Mouse (Mus musculus): ENCODE measurements around the gene Olfr481. TPM values are rescaled to one million over a fixed set of nuclear protein-coding genes. Genes with fewer than 3 reads are reported as not detected.

Gene Olfr481
- not detected in 2 replicates for polyA plus RNA-seq (2012; ENCODE audit: insufficient read depth, insufficient read length, missing spikeins)

GRCm38 (mm10) chr7:108079555-108079954 is at the start of gene Olfr481:
Gene Olfr481 (plus strand): TSS chr7:108079855.
- H3K27ac ChIP-seq (replicated peaks; ENCODE audit: low read depth, low read length): no peak within 1 kb of the TSS
- no peaks in the 10 kb centered on the region for H3K4me1 ChIP-seq (ENCODE audit: control insufficient read depth, insufficient read depth, insufficient read length, low read length)
- no peak within 1 kb of the TSS for H3K4me3 ChIP-seq (ENCODE audit: insufficient read depth, low read depth, low read length)

GRCm38 (mm10) chr7:108033889-108034288 is 45.8 kb upstream of the Olfr481 start, which contains the start of gene Olfr478:
Gene Olfr478 (minus strand): TSS chr7:108033989.
- Histone ChIP-seq H3K4me3 (ENCODE audit: insufficient read depth, low read depth, low read length) (no peak within 1 kb of the TSS), H3K4me1 (ENCODE audit: control insufficient read depth, insufficient read depth, insufficient read length, low read length) (no peaks in the 10 kb centered on the region), H3K27ac (replicated peaks; ENCODE audit: low read depth, low read length) (no peak within 1 kb of the TSS)

- no peak within 1 kb of the TSS for H3K27ac ChIP-seq (replicated peaks; ENCODE audit: low read depth, low read length)
- H3K4me3 ChIP-seq (ENCODE audit: insufficient read depth, low read depth, low read length): no peak within 1 kb of the TSS
- no peaks in the 10 kb centered on the region for H3K4me1 ChIP-seq (ENCODE audit: control insufficient read depth, insufficient read depth, insufficient read length, low read length)
Measured at GRCm38 (mm10) chr7:108050393-108050792, 29.3 kb upstream of the Olfr481 start, which contains the start of gene Olfr479. Gene Olfr479 (plus strand): TSS chr7:108050693.

- H3K4me1 ChIP-seq (ENCODE audit: control insufficient read depth, insufficient read depth, insufficient read length, low read length): no peaks in the 10 kb centered on the region
- H3K4me3 ChIP-seq (ENCODE audit: insufficient read depth, low read depth, low read length): no peak within 1 kb of the TSS
- H3K27ac ChIP-seq (replicated peaks; ENCODE audit: low read depth, low read length): no peak within 1 kb of the TSS
Measured at GRCm38 (mm10) chr7:108067246-108067645, 12.4 kb upstream of the Olfr481 start, which contains the start of gene Olfr480. Gene Olfr480 (minus strand): TSS chr7:108067346.

- no peak within 1 kb of the TSS for H3K27ac ChIP-seq (replicated peaks; ENCODE audit: low read depth, low read length)
- H3K4me3 ChIP-seq (ENCODE audit: insufficient read depth, low read depth, low read length): no peak within 1 kb of the TSS
- H3K4me1 ChIP-seq (ENCODE audit: control insufficient read depth, insufficient read depth, insufficient read length, low read length): no peaks in the 10 kb centered on the region
Measured at GRCm38 (mm10) chr7:108097486-108097885, 17.8 kb downstream of the Olfr481 start, which contains the start of gene Olfr482. Gene Olfr482 (minus strand): TSS chr7:108097586.

- H3K4me1 ChIP-seq (ENCODE audit: control insufficient read depth, insufficient read depth, insufficient read length, low read length): no peaks in the 10 kb centered on the region
- no peak within 1 kb of the TSS for H3K4me3 ChIP-seq (ENCODE audit: insufficient read depth, low read depth, low read length)
- H3K27ac ChIP-seq (replicated peaks; ENCODE audit: low read depth, low read length): no peak within 1 kb of the TSS
Measured at GRCm38 (mm10) chr7:108100549-108100948, 20.9 kb downstream of the Olfr481 start, which contains the start of gene Olfr483. Gene Olfr483 (plus strand): TSS chr7:108100849.

GRCm38 (mm10) chr7:108120681-108121080 is 41.0 kb downstream of the Olfr481 start:
- no peak overlapping the region for H3K4me3 ChIP-seq (ENCODE audit: insufficient read depth, low read depth, low read length)
- no peak overlapping the region for H3K27ac ChIP-seq (replicated peaks; ENCODE audit: low read depth, low read length)
- no peaks in the 10 kb centered on the region for H3K4me1 ChIP-seq (ENCODE audit: control insufficient read depth, insufficient read depth, insufficient read length, low read length)

GRCm38 (mm10) chr7:108121416-108121815 is 41.8 kb downstream of the Olfr481 start:
- H3K4me3 ChIP-seq (ENCODE audit: insufficient read depth, low read depth, low read length): no peak overlapping the region
- H3K27ac ChIP-seq (replicated peaks; ENCODE audit: low read depth, low read length): no peak overlapping the region
- no peaks in the 10 kb centered on the region for H3K4me1 ChIP-seq (ENCODE audit: control insufficient read depth, insufficient read depth, insufficient read length, low read length)

- Histone ChIP-seq H3K27ac (replicated peaks; ENCODE audit: low read depth, low read length) (no peak within 1 kb of the TSS), H3K4me3 (ENCODE audit: insufficient read depth, low read depth, low read length) (no peak within 1 kb of the TSS), H3K4me1 (ENCODE audit: control insufficient read depth, insufficient read depth, insufficient read length, low read length) (no peaks in the 10 kb centered on the region)
Measured at GRCm38 (mm10) chr7:108127349-108127748, 47.7 kb downstream of the Olfr481 start, which contains the start of gene Olfr484. Gene Olfr484 (minus strand): TSS chr7:108127449.

Other genes with a start within 250 kb of the Olfr481 start
- not detected in 2 replicates for gene Olfr470, start 232.4 kb upstream of the Olfr481 start, polyA plus RNA-seq (2012; ENCODE audit: insufficient read depth, insufficient read length, missing spikeins)
- not detected in 2 replicates for gene Olfr472, start 182.0 kb upstream of the Olfr481 start, polyA plus RNA-seq (2012; ENCODE audit: insufficient read depth, insufficient read length, missing spikeins)
- gene Olfr473, start 149.4 kb upstream of the Olfr481 start, polyA plus RNA-seq (2012; ENCODE audit: insufficient read depth, insufficient read length, missing spikeins): not detected in 2 replicates
- gene Olfr474, start 125.2 kb upstream of the Olfr481 start, polyA plus RNA-seq (2012; ENCODE audit: insufficient read depth, insufficient read length, missing spikeins): not detected in 2 replicates
- gene Olfr476, start 115.1 kb upstream of the Olfr481 start, polyA plus RNA-seq (2012; ENCODE audit: insufficient read depth, insufficient read length, missing spikeins): not detected in 2 replicates
- not detected in 2 replicates for gene Olfr477, start 93.2 kb upstream of the Olfr481 start, polyA plus RNA-seq (2012; ENCODE audit: insufficient read depth, insufficient read length, missing spikeins)
- not detected in 2 replicates for gene Olfr478, start 45.9 kb upstream of the Olfr481 start, polyA plus RNA-seq (2012; ENCODE audit: insufficient read depth, insufficient read length, missing spikeins)
- gene Olfr479, start 29.2 kb upstream of the Olfr481 start, polyA plus RNA-seq (2012; ENCODE audit: insufficient read depth, insufficient read length, missing spikeins): not detected in 2 replicates
- not detected in 2 replicates for gene Olfr480, start 12.5 kb upstream of the Olfr481 start, polyA plus RNA-seq (2012; ENCODE audit: insufficient read depth, insufficient read length, missing spikeins)
- gene Olfr482, start 17.7 kb downstream of the Olfr481 start, polyA plus RNA-seq (2012; ENCODE audit: insufficient read depth, insufficient read length, missing spikeins): not detected in 2 replicates
- gene Olfr483, start 21.0 kb downstream of the Olfr481 start, polyA plus RNA-seq (2012; ENCODE audit: insufficient read depth, insufficient read length, missing spikeins): not detected in 2 replicates
- not detected in 2 replicates for gene Olfr484, start 47.6 kb downstream of the Olfr481 start, polyA plus RNA-seq (2012; ENCODE audit: insufficient read depth, insufficient read length, missing spikeins)
- gene Olfr485, start 80.0 kb downstream of the Olfr481 start, polyA plus RNA-seq (2012; ENCODE audit: insufficient read depth, insufficient read length, missing spikeins): not detected in 2 replicates
- gene Olfr486, start 92.9 kb downstream of the Olfr481 start, polyA plus RNA-seq (2012; ENCODE audit: insufficient read depth, insufficient read length, missing spikeins): not detected in 2 replicates
- gene Olfr487, start 134.8 kb downstream of the Olfr481 start, polyA plus RNA-seq (2012; ENCODE audit: insufficient read depth, insufficient read length, missing spikeins): not detected in 2 replicates
- not detected in 2 replicates for gene Olfr488, start 178.5 kb downstream of the Olfr481 start, polyA plus RNA-seq (2012; ENCODE audit: insufficient read depth, insufficient read length, missing spikeins)
- gene Olfr490, start 209.1 kb downstream of the Olfr481 start, polyA plus RNA-seq (2012; ENCODE audit: insufficient read depth, insufficient read length, missing spikeins): not detected in 2 replicates
- not detected in 2 replicates for gene Olfr491, start 233.6 kb downstream of the Olfr481 start, polyA plus RNA-seq (2012; ENCODE audit: insufficient read depth, insufficient read length, missing spikeins)
- not detected in 2 replicates for gene Olfr492, start 243.8 kb downstream of the Olfr481 start, polyA plus RNA-seq (2012; ENCODE audit: insufficient read depth, insufficient read length, missing spikeins)